In the genomic region with DNA sequence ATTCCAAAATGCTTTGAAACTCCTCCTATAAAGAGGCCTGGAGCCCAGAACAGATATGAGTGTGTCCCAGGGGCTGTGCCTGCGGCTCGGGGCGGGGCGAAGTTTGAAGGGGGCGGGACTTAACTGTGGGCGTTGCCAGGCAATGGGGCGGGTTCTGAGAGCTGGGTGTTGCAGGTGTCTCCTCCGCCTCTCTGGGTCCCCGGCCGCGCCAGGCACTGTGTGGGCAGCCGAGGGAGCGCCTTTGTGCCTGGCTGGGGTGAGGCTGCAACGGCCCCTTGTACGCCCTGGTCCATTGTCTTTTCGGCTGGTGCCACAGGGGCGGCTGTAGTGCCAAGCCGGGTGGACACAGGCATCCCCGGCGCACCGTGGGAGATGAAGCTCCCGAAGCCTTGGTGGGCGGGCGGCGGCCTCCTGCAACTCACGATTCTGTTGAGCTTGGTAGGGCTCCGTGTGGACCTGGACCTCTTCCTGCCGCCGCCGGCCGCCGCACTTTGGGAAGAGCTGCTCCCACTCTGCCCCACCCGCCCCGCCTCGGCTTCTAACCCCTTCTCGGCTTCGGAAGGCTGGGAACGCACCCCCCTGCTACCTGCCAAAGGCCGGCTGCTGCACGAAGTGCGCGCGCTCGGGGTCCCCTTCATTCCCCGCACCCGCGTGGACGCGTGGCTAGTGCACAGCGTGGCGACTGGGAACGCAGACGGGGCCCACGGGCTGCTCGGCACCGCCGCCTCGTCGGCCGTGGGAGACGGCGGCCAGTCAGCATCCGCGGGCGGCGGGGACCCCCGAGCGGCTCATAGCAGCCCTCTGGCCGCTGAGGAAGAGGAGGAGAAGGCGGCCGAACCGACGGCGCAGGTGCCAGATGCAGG, we compare ENCODE assay signal across 8 mouse cellular contexts. TPM values are rescaled to one million over a fixed set of nuclear protein-coding genes. Genes with fewer than 3 reads are reported as not detected.
DNase-seq lines count a peak whose midpoint lies in the region; ATAC-seq and TF ChIP-seq lines count a peak whose summit lies in the region.

A gene (plus strand): TSS at position 136 of the 863 bp plus-strand sequence.

- H3K27ac ChIP-seq in forebrain, embryonic 11.5 days (ENCODE audit: low read depth, low read length), result no peak within 1 kb of the TSS
- H3K27ac ChIP-seq in hindbrain, embryonic 16.5 days (ENCODE audit: low read depth, low read length), result no peak within 1 kb of the TSS
- peak within 1 kb of the TSS; percentile 50 for H3K27ac ChIP-seq in limb, embryonic 10.5 days
- H3K27ac ChIP-seq in midbrain, embryonic 10.5 days (replicated peaks), result peak within 1 kb of the TSS; percentile 75
- H3K27ac ChIP-seq in spleen, adult 2 months (ENCODE audit: insufficient read depth, low read length), result no peak within 1 kb of the TSS

- ATAC-seq in forebrain, embryonic 11.5 days (replicated peaks; ENCODE audit: low FRiP score), result peak; percentile 86
- peak; percentile 86 for ATAC-seq in hindbrain, embryonic 16.5 days

- TF ChIP-seq CTCF in spleen, adult 2 months (IDR thresholded peaks at IDR 0.05; ENCODE audit: extremely low read depth, insufficient read depth, insufficient read length, insufficient replicate concordance), result no peak

- peak within 1 kb of the TSS; percentile 49 for H3K4me3 ChIP-seq in forebrain, embryonic 11.5 days (ENCODE audit: low read depth, low read length)
- H3K4me3 ChIP-seq in hindbrain, embryonic 16.5 days (ENCODE audit: low read length), result peak within 1 kb of the TSS; percentile 67
- peak within 1 kb of the TSS; percentile 60 for H3K4me3 ChIP-seq in limb, embryonic 10.5 days
- peak within 1 kb of the TSS; percentile 70 for H3K4me3 ChIP-seq in midbrain, embryonic 10.5 days
- peak within 1 kb of the TSS; percentile 43; the same call in 1 of the 2 replicates for H3K4me3 ChIP-seq in spleen, adult 2 months (ENCODE audit: extremely low read depth, insufficient read depth, insufficient read length)

- peaks cover 7% of the 10 kb centered on the region for H3K4me1 ChIP-seq in forebrain, embryonic 11.5 days (replicated peaks; ENCODE audit: control insufficient read depth, insufficient read depth, low read length)
- peaks cover 6% of the 10 kb centered on the region; the same call in 1 of the 2 replicates for H3K4me1 ChIP-seq in hindbrain, embryonic 16.5 days (ENCODE audit: control insufficient read depth, insufficient read depth, low read depth, low read length)
- peaks cover 26% of the 10 kb centered on the region for H3K4me1 ChIP-seq in limb, embryonic 10.5 days
- H3K4me1 ChIP-seq in midbrain, embryonic 10.5 days, result peaks cover 24% of the 10 kb centered on the region
- H3K4me1 ChIP-seq in spleen, adult 2 months (ENCODE audit: control insufficient read depth, insufficient read depth, insufficient read length), result peaks cover 11% of the 10 kb centered on the region

- no peaks in the 10 kb centered on the region for H3K9me3 ChIP-seq in forebrain, embryonic 11.5 days (ENCODE audit: control insufficient read depth, low read length)
- H3K9me3 ChIP-seq in hindbrain, embryonic 16.5 days (ENCODE audit: control insufficient read depth, low read length), result no peaks in the 10 kb centered on the region
- H3K9me3 ChIP-seq in limb, embryonic 10.5 days (replicated peaks), result no peaks in the 10 kb centered on the region
- no peaks in the 10 kb centered on the region for H3K9me3 ChIP-seq in midbrain, embryonic 10.5 days (replicated peaks)

- no peaks in the 10 kb centered on the region for H3K36me3 ChIP-seq in forebrain, embryonic 11.5 days (ENCODE audit: control insufficient read depth, insufficient read depth, low read length)
- H3K36me3 ChIP-seq in hindbrain, embryonic 16.5 days (ENCODE audit: control insufficient read depth, insufficient read depth, low read length), result no peaks in the 10 kb centered on the region
- no peaks in the 10 kb centered on the region for H3K36me3 ChIP-seq in limb, embryonic 10.5 days
- H3K36me3 ChIP-seq in midbrain, embryonic 10.5 days, result no peaks in the 10 kb centered on the region
- no peaks in the 10 kb centered on the region for H3K36me3 ChIP-seq in spleen, adult 2 months (ENCODE audit: control insufficient read depth, insufficient read depth, low read length)

- peak within 1 kb of the TSS; percentile 87 for H3K4me2 ChIP-seq in forebrain, embryonic 11.5 days (ENCODE audit: low read depth, low read length, severe bottlenecking)
- peak within 1 kb of the TSS; percentile 88 for H3K4me2 ChIP-seq in hindbrain, embryonic 16.5 days (ENCODE audit: low read length)

- peak; percentile 77 for DNase-seq in ES-CJ7 (ENCODE audit: low read depth, low spot score)
- DNase-seq in adrenal gland, postnatal 4 days (ENCODE audit: low spot score in 2 of 2), result peak; percentile 6 to 35
- peak; percentile 86 for DNase-seq in forebrain, embryonic 11.5 days (ENCODE audit: low spot score)
- peak; percentile 82 for DNase-seq in limb, embryonic 10.5 days (ENCODE audit: low spot score)
- DNase-seq in midbrain, embryonic 10.5 days (ENCODE audit: low spot score), result peak; percentile 80
- DNase-seq in spleen, adult 2 months (ENCODE audit: low read depth in 1 of 2, low spot score in 2 of 2), result peak in 1 of 2 experiments; percentile 40
- DNase-seq in frontal cortex, postnatal 14 days (ENCODE audit: low spot score in 2 of 2), result no peak

- peaks cover 34% of the 10 kb centered on the region for H3K27me3 ChIP-seq in forebrain, embryonic 11.5 days (ENCODE audit: control insufficient read depth, insufficient read depth, low read length)
- peaks cover 5% of the 10 kb centered on the region for H3K27me3 ChIP-seq in hindbrain, embryonic 16.5 days (replicated peaks; ENCODE audit: control insufficient read depth, insufficient read depth, low read length)
- H3K27me3 ChIP-seq in limb, embryonic 10.5 days (ENCODE audit: low read depth, poor library complexity, severe bottlenecking), result peaks cover 69% of the 10 kb centered on the region
- peaks cover 72% of the 10 kb centered on the region for H3K27me3 ChIP-seq in midbrain, embryonic 10.5 days (ENCODE audit: low read depth, poor library complexity, severe bottlenecking)
- peaks cover 12% of the 10 kb centered on the region for H3K27me3 ChIP-seq in spleen, adult 2 months (ENCODE audit: control insufficient read depth, insufficient read depth, low read length)

- TF ChIP-seq POLR2A in spleen, adult 2 months (IDR thresholded peaks at IDR 0.05; ENCODE audit: low read depth, low read length), result no peak

- WGBS in forebrain, embryonic 11.5 days, result under 1% methylated on average over 70 of the region's 74 CpGs
- under 1% methylated on average over 74 of the region's 74 CpGs for WGBS in hindbrain, embryonic 16.5 days
- 1% methylated on average over 74 of the region's 74 CpGs for WGBS in limb, embryonic 10.5 days
- under 1% methylated on average over 74 of the region's 74 CpGs for WGBS in midbrain, embryonic 10.5 days
- WGBS in spleen, adult 2 months, result 2% methylated on average over 74 of the region's 74 CpGs

- H3K9ac ChIP-seq in forebrain, embryonic 11.5 days (ENCODE audit: low read length), result peak within 1 kb of the TSS; percentile 61
- peak within 1 kb of the TSS; percentile 77 for H3K9ac ChIP-seq in hindbrain, embryonic 16.5 days (ENCODE audit: low read depth, low read length)

RNA-seq across cellular contexts. Expression of the gene that starts here (rescaled TPM):
- 1 to 10 TPM in 1 of 2 experiments, under 1 TPM in 1; 0.96 to 2.1 TPM for total RNA-seq in adrenal gland, postnatal 4 days (2021)
- polyA plus RNA-seq in forebrain, embryonic 11.5 days (2014; fragmentation: Nextera tagmentation; extraction: Ambion mirVana), result 1.1 and 1.5 TPM in 2 replicates
- polyA plus RNA-seq in hindbrain, embryonic 16.5 days (2015; fragmentation: Nextera tagmentation; extraction: Ambion mirVana), result 6.0 and 6.6 TPM in 2 replicates
- polyA plus RNA-seq in limb, embryonic 10.5 days (2016; fragmentation: Nextera tagmentation; extraction: Ambion mirVana), result 0.39 and 0.56 TPM in 2 replicates
- 1.3 and 3.3 TPM in 2 replicates for polyA plus RNA-seq in midbrain, embryonic 10.5 days (2016; fragmentation: Nextera tagmentation; extraction: Ambion mirVana)
- 0.16 and 0.34 TPM in 2 replicates for polyA plus RNA-seq in spleen, adult 2 months (2012; rRNA removed)

Comparison
In these comparisons a context has a peak if more than half of its experiments do, and no peak if none do; other contexts are left out.
1. Peak in DNase-seq, H3K4me3 ChIP-seq and H3K27ac ChIP-seq in limb, embryonic 10.5 days; RNA of the gene not detected or under 1 TPM.
2. DNase-seq: peak in ES-CJ7 (single experiment), adrenal gland, postnatal 4 days (2 of 2), forebrain, embryonic 11.5 days (single experiment) and midbrain, embryonic 10.5 days (single experiment); none in frontal cortex, postnatal 14 days (0 of 2).
3. Peak in every context shown above with its lines, with median percentiles within 50 percentile points of each other: H3K4me3 ChIP-seq.